Mouse (Mus musculus) cerebellum, postnatal 36 days (tissue): ENCODE results near the gene Aplp1.
A peak's percentile ranks its signal among the peaks of the same experiment; 100 is the strongest.

Source experiments
- DNase-seq, 2 experiments: peaks; one replicate each; pipeline ENCODE4 v3.0.0; 2021 to 2022; ENCODE audit warnings: mixed read lengths in 2 of 2

Gene Aplp1

DNA sequence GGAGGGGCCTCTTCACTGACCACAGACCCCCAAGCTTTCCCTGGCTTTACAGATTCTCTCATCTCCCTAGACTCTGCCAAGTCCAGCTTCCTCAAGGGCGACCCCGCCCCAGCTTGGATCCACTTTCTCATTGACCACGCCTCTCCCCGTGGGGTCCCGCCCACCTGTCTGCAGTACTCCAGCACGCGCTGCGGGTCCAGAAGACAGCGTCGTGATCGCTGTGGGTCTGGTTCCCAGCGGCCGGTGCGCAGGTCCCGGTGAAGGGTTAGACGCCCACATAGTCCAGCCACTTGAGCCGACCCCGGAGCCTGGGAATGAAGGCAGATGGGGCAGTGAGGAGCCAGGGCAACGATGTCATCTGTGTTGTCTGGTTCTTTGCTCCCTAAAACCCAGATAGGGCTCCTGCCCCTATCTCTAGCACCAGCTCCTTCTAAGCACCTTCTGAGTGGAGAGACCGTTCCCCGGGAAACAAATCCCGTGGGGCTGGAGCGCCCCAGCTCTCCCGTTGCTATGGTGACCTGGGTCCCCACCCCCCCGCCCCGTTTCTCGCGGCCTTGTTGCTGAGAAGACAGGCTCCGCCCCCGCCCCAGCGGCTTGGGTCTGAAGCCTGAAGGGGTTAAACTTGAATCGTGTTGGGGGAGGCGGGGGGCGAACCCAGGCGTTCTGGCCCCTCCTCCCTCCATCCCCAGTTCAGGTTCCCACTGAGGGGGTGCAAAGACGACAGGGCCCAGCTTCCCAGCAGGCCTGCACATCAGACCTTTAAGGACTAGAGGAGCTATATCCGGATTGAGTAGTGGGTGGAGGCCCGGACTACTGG, 973 bp downstream of the Aplp1 start:
- DNase-seq = peak; percentile 22 to 41

DNA sequence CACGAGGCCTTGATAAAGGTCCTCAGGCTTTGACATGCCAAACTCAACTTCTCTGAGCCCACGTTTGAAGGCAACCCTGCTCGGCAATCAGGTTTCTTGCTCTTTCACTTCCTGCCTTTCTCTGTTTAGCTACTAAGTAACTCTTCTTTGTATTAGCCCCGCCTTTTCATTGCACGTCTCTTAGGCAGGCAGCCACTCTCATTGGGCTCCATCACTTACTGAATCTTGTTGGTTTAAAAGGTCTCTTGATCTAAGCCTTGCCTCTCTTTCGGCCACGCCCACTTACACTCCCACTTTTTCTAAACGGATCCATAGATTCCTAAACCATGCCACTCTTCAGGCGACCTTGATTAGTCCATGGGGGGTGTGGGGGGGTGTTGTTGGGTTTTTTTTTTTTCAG, 1.6 kb downstream of the Aplp1 start:
- no peak for DNase-seq

DNA sequence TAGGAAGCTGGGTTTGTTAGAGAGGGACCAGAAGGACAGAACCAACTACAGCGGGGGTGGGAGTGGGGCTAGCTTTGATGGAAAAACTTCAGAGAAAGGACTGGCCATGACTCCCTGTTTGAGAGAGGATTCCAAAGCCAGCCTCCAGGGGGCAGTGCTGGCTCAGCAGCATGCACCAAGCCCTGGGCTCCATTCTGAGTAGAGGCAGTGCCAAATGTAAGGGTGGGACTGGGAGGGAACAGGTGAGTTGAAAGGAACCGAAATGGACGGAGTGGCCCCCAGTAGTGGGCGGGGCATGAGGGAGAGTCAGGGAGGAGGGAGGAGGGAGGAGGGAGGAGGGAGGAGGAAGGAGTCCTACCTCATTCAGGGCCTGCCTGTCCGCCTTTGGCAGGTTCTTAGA, 4.6 kb downstream of the Aplp1 start:
- DNase-seq = peak; percentile 69 to 70

DNA sequence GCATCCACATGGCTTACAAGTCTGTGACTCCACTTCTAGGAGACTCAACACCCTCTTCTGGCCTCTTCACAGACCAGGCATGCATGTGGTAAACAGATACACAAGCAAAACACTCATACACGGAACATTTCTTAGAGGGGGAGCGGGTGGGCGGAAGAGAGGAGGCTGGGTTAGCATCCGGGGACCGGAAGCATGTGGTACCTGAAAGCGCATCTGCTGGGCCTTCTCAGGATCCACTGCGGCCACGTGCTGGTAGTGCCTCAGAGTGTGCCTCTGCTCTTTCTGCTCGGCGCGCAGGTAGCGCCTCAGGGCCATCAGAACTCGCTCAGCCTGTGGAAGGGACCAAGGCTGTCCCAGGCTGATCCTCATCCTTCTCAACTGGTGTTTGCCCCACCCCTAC, 5.6 kb downstream of the Aplp1 start:
- no peak for DNase-seq

- no peak for DNase-seq
Observed at GRCm38 (mm10) chr7:30436879-30437278, 8.5 kb downstream of the Aplp1 start.

GRCm38 (mm10) chr7:30435156-30435555, 10.2 kb downstream of the Aplp1 start:
- DNase-seq = no peak

- DNase-seq = no peak
Observed at GRCm38 (mm10) chr7:30434701-30435100, 10.6 kb downstream of the Aplp1 start.

DNA sequence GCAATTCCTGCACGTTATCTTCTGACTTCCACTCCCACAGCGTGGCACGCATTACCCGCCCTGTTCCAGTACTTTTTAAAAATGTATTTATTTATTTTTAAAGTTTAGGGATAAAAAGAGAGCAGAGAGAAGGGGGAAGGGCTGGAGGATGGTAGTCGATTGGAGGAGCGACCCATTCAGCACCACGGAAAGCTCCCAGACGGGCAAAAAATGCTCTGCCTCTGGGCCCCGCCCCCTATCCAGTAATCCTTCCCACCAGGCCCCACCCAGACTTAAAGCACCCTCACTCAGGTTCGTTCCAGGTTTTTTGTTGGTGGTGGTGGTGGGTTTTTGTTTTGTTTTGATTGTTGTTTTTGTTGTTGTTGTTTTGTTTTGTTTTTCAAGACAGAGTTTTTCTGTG, 11.1 kb downstream of the Aplp1 start:
- DNase-seq = no peak

DNA sequence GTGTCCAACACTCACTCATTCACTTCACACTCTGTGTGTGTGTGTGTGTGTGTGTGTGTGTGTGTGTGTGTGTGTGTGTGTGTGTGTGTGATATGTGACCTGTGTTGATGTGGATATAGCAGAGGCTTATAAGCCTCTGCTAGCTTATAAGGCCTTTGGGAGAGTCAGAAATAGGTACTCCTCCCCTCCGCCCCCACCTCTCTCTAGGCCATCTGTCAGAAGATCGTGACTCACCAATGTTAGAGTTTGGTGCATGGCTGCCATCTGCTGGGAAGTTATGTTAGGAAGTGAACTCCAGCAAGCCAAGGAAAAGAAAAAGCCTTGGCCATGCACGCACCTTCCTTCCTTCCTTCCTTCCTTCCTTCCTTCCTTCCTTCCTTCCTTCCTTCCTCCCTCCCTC, 13.5 kb downstream of the Aplp1 start:
- DNase-seq = peak; percentile 90 to 93

DNA sequence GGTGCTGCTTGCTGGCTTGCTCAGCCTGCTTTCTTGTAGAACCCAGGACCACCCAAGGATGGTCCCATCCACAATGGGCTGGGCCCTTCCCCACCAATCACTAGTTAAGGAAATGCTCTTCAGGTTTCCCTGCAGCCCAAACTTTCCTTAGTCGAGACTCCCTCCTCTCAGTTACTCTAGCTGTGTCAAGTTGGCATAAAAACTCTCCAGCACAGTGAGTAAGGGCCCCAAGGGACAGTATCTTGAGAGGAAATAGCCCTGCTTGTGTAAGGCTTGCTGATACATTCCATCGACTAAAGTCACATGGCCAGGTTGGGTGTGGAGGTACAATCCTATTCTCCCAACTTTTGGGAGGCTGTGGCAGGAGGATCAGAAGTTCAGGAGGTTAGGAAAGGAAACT, 15.1 kb downstream of the Aplp1 start:
- DNase-seq = no peak

GRCm38 (mm10) chr7:30429327-30429726, 16.0 kb downstream of the Aplp1 start:
- no peak for DNase-seq

DNA sequence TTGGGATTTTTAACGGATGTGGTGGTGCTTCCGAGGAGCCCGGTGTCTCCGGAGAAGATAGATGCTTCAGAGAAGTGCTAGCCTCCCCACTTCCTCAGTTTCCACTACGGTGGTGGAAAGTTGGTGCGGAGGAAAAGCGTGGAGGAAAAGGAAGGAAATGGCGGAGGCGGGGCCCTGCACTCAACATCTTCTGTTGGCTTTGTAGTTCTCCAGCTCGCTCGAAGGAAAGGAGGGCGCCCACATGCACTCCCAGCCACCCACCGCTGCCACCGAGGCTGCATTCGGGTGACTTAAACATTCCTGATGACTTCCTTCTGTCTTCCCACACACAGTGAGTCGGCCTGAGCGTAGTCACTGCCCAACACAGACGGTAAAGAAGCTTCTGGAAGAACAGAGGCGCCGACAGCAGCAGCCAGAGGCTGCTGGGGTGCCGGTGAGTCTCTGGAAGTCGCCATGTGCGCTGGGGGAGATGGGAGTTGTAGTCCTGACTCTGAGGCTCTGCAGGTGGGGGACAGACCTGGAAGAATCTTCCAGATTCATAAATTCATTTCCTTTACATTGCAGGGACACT, 22.2 kb downstream of the Aplp1 start:
- peak; percentile 45 to 49 for DNase-seq

GRCm38 (mm10) chr7:30422560-30422959, 22.8 kb downstream of the Aplp1 start:
- DNase-seq = no peak

GRCm38 (mm10) chr7:30421890-30422435, 23.4 kb downstream of the Aplp1 start:
- peak; percentile 94 to 96 for DNase-seq

GRCm38 (mm10) chr7:30421175-30421889, 24.0 kb downstream of the Aplp1 start, which contains the start of gene Nfkbid:
TSS of gene Nfkbid (plus strand) at chr7:30421732.
- DNase-seq = peak; percentile 60

DNA sequence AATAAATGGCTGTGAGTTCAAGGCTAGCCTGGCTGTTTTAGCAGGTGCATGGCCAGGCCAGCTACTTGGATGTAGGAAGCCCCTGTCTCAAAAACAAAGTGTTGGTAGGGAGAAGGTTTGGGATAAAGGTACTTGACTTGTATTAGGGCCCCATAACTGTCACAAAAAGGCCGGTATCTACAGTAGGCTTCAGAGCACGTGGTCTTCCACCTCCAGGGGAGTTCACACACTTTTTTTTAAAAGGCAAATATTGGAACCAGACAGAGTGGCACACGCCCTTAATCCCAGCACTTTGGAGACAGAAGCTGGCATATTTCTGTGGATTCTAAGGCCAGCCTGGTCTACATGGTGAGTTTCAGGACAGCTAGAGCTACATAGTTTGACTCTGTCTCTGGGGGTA, 24.7 kb downstream of the Aplp1 start:
- no peak for DNase-seq

DNA sequence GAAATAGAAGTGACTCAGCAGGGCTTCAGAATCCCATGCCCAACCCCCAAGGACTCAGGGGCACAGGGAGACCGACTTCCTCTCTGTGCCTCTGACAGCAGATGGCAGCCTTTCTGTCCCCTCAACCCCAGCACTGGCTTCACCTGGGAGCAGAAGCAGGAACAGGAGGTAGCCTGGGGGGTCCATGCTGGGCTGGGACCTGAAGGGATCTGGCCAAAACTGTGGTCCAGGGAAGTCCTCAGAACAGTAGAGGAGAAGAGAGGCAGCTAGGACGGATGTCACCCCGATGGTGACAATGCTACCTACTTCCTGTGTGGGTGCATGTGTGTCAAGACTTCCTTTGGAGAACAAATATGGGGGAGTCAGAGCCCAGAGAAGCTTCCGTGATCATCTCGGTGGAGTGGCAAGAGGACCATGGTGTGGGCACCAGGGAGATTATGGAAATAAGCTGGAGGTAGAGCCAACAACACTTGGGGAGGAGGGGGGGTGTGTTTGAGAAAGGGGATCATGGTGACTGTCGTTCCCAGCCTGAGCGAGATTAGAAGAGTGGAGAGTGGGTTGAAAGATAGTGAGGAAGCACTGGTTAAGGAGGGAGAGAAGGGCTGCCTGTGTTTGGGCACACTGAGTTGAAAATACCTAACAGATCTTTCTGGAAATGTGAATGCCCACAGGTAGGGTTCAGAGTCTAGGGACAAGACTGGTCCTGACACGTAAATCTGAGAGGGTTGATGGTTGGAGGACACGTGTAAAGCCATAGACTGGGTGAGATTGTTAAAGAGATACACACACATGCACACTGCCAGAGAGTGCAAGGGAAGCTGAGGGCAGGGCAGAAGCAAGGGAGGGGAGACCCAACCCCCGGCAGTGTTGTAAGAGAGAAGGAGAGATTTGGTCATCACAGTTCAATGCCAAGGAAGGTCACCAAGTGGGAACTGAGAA, 25.5 kb downstream of the Aplp1 start, which contains the start of gene Hcst:
TSS of gene Hcst (minus strand) at position 294 of the 939 bp plus-strand sequence.
- DNase-seq = no peak

GRCm38 (mm10) chr7:30417856-30418255, 27.5 kb downstream of the Aplp1 start:
- no peak for DNase-seq

DNA sequence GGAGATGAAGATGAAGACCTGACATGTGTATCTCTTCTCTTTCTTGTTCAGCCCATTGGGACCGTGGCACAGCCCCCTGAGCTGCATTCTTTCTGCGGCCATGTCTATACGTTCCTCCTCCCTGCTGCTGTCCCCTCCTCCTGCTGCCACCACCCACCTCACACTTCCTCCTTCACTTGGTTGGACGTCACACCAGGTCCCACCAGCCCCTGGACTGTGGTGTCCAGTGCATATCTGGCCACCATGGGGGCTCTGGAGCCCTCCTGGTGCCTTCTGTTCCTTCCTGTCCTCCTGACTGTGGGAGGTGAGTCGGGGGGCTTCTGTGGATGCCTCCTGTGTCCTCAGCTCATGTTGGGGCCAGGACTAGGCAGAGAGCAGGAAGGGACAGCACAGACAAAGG, 31.7 kb downstream of the Aplp1 start, which contains the start of gene Tyrobp:
TSS of gene Tyrobp (plus strand) at position 165 of the 400 bp plus-strand sequence.
- DNase-seq = no peak

DNA sequence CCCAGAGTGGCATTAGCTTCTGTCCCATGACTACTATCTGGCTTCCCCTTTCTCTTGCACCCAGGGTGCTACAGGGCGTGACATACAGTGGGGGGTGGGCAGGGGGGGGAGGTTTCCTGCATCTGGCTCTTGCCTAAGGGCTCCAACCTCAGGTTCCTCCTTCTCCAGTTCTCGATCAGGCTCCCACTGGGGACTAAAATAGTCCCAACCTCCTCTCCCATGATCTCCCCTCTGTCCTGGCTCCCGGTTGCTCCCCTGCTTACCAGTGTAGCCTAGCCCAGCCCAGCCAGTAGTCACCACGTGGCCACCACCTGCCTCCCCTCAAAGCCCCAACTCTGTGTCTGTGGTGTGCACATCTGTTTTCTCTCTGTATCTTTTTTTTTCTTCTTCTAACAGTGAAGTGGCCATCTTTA, 32.6 kb downstream of the Aplp1 start:
- DNase-seq = no peak

GRCm38 (mm10) chr7:30411023-30411422, 34.3 kb downstream of the Aplp1 start:
- DNase-seq = no peak

DNA sequence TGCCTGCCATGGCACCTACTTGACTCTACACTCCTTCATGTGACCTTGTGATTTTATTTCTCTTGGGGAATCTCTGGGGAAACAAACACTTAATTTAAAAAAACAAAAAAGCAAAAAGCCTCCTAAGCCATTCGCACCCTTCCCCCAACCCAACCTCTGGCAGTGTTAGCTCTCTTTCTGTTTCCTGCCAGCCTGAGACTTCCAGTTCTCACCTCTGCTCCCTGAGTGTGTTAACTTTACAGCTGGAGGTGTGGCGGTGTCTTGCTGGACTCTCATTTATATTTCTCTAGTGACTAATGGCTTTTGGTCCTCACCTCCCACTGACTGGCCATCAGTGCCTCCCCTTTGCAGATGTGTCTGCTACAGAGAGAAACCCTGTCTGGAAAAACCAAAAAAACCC, 35.5 kb downstream of the Aplp1 start:
- no peak for DNase-seq
